Mouse (Mus musculus) erythroid progenitor cell, adult 5-6 weeks (primary cell): ENCODE data around the gene Insl6. TPM values are rescaled to one million over a fixed set of nuclear protein-coding genes. Genes with fewer than 3 reads are reported as not detected.

Experiments used
- ATAC-seq: replicated peaks from 2 replicates; pipeline ENCODE4 v1.8.0; 2016; ENCODE audit warnings: moderate number of reproducible peaks, mild to moderate bottlenecking, moderate TSS enrichment, inconsistent platforms; ENCODE audit not compliant: poor library complexity, low FRiP score, severe bottlenecking
- total RNA-seq, 2 experiments: library from RNA; stranded (forward) in 1 of 2; stranded (reverse) in 1 of 2; fragments of 150-400 nt in 1 of 2; fragments of 186-747, 209-891 nt in 1 of 2; gene quantifications; 2 replicates each; pipeline versions ENCODE4 v1.2.3 to v1.2.4; 2015 to 2017; ENCODE audit warnings: low replicate concordance in 2 of 2

The Insl6 gene
- total RNA-seq, 2 experiments from 2014 or later, result 3.4 TPM; not detected in 1

- ATAC-seq, result no peak
These were observed 29.0 kb downstream of the Insl6 start for GRCm38 (mm10) chr19:29296166-29296565.

- ATAC-seq, result no peak
These were observed 30.4 kb downstream of the Insl6 start for GRCm38 (mm10) chr19:29294756-29295155.

- no peak for ATAC-seq
These were observed 32.6 kb downstream of the Insl6 start for GRCm38 (mm10) chr19:29292546-29292945.

- ATAC-seq, result no peak
These were observed 33.6 kb downstream of the Insl6 start for GRCm38 (mm10) chr19:29291532-29291931.

GRCm38 (mm10) chr19:29287863-29288262 lies 37.3 kb downstream of the Insl6 start:
- no peak for ATAC-seq

GRCm38 (mm10) chr19:29285451-29285869 lies 39.7 kb downstream of the Insl6 start:
- ATAC-seq, result no peak

- ATAC-seq, result no peak
These were observed 46.1 kb downstream of the Insl6 start for GRCm38 (mm10) chr19:29278944-29279587.

- no peak for ATAC-seq
These were observed 48.7 kb downstream of the Insl6 start for GRCm38 (mm10) chr19:29276414-29276813.

GRCm38 (mm10) chr19:29272011-29272809 lies 52.9 kb downstream of the Insl6 start:
- ATAC-seq, result no peak

Other genes starting within 250 kb of the Insl6 start
- gene Rcl1, start 224.0 kb downstream of the Insl6 start, total RNA-seq (2015; ENCODE audit: low replicate concordance), result 7.6 and 13.8 TPM in 2 replicates
- gene Rcl1, start 224.0 kb downstream of the Insl6 start, total RNA-seq (2017; ENCODE audit: low replicate concordance), result 15.1 and 17.5 TPM in 2 replicates
- gene Jak2, start 73.5 kb downstream of the Insl6 start, total RNA-seq (2015; ENCODE audit: low replicate concordance), result 67.4 and 88.9 TPM in 2 replicates
- 88.7 and 103 TPM in 2 replicates for gene Jak2, start 73.5 kb downstream of the Insl6 start, total RNA-seq (2017; ENCODE audit: low replicate concordance)
- not detected in 2 replicates for gene Rln1, start 9.3 kb upstream of the Insl6 start, total RNA-seq (2015; ENCODE audit: low replicate concordance)
- gene Rln1, start 9.3 kb upstream of the Insl6 start, total RNA-seq (2017; ENCODE audit: low replicate concordance), result not detected in 2 replicates
- gene Plgrkt, start 42.0 kb upstream of the Insl6 start, total RNA-seq (2015; ENCODE audit: low replicate concordance), result 41.4 and 41.9 TPM in 2 replicates
- gene Plgrkt, start 42.0 kb upstream of the Insl6 start, total RNA-seq (2017; ENCODE audit: low replicate concordance), result 6.6 and 15.0 TPM in 2 replicates
- 2.9 and 3.8 TPM in 2 replicates for gene Cd274, start 42.1 kb upstream of the Insl6 start, total RNA-seq (2015; ENCODE audit: low replicate concordance)
- 1.4 and 1.7 TPM in 2 replicates for gene Cd274, start 42.1 kb upstream of the Insl6 start, total RNA-seq (2017; ENCODE audit: low replicate concordance)
- 4.0 TPM in 1 of 2 replicates, not detected in the other for gene Pdcd1lg2, start 85.6 kb upstream of the Insl6 start, total RNA-seq (2015; ENCODE audit: low replicate concordance)
- 1.0 TPM in 1 of 2 replicates, not detected in the other for gene Pdcd1lg2, start 85.6 kb upstream of the Insl6 start, total RNA-seq (2017; ENCODE audit: low replicate concordance)
- 4.3 and 5.9 TPM in 2 replicates for gene Ric1, start 196.9 kb upstream of the Insl6 start, total RNA-seq (2015; ENCODE audit: low replicate concordance)
- gene Ric1, start 196.9 kb upstream of the Insl6 start, total RNA-seq (2017; ENCODE audit: low replicate concordance), result 1.9 and 2.3 TPM in 2 replicates